Mouse (Mus musculus) ovary, postnatal 14 days (tissue): ENCODE results near the gene Ap2s1.
"Not testable (repeated sequence)": the region's sequence is repeated elsewhere in the genome, so short reads cannot be mapped to it uniquely, and the experiment has no call there.

Experiments used
- DNase-seq: peaks from one replicate; pipeline ENCODE4 v3.0.0; 2022; ENCODE audit warnings: low spot score

Ap2s1 gene

DNA sequence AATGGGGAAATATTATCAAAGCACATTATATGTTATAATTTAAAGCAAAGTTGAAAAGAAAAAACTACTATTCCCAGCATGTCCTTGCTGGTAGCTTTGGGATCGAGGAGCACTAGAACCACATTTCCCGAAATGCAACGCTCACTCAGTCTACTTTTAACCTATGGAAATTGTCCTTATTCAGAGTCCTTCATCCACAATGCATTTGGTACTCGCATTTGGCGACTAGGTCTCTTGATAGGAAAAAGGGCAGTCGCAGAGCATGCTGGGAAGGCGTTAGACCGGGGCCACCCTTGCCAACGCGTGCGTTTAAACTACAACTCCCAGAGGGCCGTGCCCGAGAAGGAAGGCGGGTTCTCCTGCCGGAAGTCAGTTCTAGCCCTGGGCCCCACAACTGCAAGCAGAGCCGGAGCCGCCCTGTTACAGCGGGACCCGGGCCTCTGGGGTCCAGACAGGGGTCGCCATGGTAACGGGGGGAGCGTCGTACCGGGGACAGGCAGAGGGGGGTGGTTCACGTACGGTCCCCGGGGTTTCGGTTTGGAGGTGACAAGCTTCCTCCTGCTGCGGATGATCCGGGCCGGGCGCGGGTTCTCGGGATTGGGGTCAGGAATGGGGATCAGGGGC, at the start of gene Ap2s1:
TSS of gene Ap2s1 (plus strand) at position 338 of the 624 bp plus-strand sequence.
- DNase-seq = peak; percentile 86

DNA sequence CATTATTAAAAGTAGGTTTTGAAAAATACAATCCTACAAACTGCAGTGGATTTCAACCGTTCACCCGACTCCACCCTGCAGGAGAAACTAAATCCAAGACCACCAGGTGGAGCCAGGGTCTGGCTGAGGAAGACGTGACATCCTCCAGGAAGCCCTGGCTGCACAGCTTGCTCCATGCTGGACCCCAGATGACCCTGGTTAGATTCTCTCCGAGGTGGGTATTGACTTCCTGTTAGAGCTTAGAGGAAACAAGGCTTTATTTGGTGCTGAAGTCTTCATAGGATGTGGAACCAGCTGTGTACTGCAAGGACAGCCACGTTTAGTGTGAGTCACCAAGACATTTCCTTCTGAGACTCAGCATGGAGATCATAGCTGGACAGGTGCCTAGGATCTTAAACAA, 49.0 kb upstream of the Ap2s1 start:
- DNase-seq = no peak

DNA sequence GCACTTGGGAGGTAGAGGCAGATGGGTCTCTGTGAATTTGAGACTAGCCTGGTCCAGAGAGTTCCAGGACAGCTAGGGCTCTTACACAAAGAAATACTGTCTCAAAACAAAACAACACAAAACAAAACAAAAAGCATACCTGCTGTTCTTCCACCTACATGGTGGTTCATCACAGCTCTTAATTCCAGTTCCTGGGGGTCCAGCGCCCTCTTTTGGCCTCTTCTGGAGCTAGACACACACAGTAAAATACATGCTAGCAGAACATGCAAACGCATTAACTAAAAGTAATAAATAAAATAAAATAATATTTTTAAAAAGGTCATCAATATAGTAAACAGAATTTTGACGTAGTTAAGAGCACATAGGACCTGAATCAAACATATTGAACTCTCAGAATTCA, 43.2 kb upstream of the Ap2s1 start:
- peak; percentile 25 for DNase-seq

DNA sequence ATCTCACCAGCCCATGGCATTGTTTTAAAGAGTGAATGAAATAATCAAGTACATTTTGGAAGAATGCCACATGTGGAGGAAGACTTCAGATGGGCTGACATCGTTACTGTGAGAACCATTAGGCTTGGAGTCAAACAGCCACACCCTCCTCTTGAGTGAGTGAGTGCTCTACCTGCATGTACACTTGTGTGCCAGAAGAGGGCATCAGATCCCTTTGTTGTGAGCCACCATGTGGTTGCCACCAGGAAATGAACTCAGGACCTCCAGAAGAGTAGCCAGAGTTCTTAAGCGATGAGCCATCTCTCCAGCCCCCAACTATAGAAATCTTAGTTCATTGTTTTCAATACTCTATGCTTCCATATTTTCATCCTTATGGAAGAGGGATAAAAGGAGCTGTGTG, 39.2 kb upstream of the Ap2s1 start:
- DNase-seq = no peak

DNA sequence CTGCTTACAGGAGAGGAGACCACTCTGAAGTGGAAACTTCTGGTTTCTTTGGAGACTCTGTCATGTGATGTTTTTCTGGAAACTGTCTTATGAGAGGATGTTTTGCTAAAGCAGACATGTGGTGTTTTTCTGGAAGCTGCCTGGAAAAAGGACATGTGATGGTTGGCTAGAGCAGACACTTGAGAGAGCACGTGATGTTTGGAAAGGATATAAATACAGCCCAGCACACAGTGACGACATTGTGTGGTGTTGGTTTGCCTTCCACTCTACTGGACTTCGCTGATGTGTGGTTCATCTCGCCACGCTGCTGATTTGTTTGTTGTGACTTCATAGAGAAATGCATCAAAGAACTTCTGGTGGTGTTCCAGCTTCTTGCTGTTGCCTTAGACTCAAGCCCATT, 37.6 kb upstream of the Ap2s1 start:
- DNase-seq = no peak

DNA sequence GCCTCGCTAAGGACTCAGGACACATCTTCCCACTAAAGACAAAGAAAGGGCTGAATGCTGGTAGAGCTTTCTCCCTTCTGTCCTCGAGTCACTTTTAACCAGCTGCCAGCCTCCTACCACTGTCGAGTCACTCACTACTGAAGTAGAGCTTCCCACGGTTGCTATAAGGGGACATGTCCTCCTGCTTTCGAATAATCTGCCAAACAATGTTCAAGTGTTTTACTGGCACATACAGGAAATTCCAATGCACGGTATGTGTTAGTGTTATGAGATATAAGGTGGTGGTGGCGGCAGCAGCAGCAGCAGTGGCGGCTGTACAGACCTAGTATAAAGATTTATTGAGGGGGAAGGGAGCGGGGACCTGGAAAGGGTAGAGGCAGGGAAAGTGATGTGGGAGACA, 31.8 kb upstream of the Ap2s1 start:
- no peak for DNase-seq

DNA sequence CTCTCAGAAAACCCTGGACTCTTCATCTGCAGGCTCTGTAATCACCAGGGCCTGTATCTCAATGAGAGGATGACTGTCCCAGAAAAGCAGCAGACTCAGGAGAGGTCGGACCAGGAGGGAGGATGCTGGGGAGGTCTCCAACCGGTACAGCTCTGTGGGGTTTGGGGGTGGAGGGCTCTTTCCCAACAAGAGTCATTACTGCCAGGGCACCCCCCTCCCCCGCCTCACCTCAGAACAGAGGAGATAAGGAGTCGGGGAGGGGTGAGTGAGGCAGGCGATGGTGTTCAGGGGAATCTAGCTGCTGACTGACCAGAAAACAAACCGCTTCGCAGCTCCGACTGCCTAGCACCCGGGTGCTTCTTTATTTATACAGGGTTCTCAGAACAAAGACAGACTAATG, 30.0 kb upstream of the Ap2s1 start:
- DNase-seq = no peak

DNA sequence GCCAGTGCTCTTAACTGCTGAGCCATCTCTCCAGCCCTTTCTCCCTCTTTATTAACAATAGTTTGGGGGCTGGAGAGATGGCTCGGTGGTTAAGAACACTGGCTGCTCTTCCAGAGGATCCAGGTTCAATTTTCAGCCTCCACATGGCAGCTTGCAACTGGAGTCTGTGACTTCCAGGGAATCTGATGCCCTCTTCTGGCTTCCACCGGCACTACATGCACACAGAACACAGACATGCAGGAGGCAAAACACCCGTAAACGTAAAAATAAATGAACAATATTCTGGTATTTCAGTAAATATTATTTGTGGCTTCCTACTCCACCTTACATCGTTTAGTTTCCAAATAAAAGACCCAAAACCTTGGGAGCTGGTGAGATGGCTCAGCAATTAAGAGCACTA, 27.6 kb upstream of the Ap2s1 start:
- no peak for DNase-seq

DNA sequence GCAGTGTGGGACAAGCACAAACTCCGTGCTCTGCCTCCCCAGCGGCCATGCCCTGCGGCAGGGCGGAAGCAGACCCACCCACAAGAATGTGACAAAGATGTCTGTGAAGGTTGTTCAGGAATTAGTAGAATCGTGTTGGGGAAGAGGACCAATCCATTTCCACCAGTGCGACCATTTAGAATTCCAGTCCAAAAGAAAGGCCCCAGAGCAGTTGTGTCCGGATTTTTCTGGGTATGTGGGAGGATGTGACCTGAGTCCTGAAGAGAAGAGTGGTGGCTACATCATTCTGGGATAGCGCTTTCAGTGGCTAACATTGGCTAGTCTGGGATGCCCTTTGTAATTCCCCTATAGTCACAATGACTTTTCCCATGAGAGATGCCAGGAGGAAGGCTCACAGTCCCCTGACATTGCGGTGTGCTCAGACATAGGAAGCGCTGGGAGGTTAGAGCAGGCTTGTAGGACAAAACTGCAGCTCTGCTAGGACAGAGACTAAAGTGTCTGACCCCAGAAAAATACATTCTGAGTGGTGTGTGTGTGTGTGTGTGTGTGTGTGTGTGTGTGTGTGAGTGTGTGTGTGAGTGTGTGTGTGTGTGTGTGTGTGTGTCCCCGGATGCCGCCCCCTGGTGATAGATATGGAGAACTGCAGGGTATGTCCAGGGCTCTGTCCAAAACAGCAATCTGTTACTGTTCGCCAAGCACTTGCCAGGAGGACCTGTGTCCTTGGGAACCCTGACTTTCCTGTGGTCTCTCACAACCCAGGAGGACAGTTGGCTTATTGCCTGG, 25.4 kb upstream of the Ap2s1 start:
- no peak for DNase-seq

DNA sequence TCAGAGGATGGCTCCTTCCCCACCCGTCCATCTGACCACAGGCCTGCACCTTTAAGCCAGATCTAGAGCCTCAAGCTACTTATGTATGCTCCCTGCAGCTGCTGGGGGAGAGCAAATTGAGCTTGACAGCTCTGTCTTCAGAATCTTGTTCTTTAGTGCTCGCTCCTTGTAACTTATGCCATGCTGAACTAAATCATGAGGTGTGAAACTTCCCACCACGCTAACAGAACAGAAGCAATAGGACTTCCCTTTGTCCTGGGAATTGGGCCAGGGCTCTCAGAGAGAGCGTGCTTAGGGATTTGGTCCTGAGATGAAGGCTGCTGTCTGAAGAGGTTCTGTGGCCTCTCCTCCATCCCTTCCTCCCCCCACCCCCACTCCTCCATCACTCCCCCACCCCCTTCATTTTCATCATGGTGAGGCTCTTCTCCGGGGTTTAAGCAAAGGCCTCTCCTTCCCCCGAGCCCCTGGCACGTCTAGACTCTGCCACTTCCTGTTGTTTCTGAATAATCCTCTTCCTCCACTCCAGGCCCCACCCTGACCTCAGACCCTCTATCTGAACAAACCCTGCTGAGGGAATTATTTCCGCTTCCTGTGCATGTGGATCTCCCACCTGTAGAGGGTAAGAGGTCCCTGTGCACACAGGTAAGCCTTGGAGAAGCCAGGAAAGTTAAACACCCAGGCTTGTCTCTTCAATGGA, 21.6 kb upstream of the Ap2s1 start:
- DNase-seq = not testable (repeated sequence)

DNA sequence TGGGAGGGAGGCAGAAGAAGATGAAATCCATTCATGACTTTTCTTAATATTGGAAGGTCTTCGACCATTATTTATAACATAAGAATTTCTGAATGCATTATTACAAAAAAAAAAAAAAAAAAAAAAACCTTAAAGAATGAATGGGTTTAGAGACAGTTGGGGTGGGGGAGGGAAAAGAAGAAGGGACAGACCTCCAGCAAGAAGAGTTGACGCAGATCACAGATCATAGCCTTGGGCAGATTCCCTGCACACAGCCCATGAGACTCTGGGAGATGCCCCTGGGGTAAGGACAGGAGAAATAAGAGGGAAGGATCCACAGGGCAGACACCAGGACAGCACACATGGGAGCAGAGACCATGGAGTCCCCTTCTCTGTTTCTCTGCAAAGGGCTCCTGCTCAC, 16.6 kb upstream of the Ap2s1 start, which contains the start of gene Ceacam9:
TSS of gene Ceacam9 (plus strand) at position 301 of the 400 bp plus-strand sequence.
- DNase-seq = no peak

DNA sequence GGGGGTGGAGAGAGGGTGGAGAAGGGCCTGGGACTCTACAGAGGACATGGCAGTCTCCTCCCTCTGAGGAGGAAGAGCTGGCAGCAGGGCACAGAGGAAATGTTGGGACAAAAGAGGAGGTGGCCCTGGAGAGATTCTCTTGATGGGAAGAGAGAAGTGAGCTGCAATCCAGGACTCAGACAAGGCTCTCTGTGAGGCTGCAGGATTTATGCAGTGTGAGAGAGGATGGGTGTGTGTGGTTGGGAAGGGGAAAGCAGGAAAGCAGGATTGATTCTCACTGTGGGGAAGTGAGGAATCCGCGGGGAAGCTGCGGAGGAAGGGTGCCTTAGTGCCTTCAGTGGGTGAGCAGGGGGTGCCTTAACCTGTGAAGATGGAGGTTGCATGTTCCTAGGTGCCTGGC, 15.7 kb upstream of the Ap2s1 start:
- DNase-seq = not testable (repeated sequence)

DNA sequence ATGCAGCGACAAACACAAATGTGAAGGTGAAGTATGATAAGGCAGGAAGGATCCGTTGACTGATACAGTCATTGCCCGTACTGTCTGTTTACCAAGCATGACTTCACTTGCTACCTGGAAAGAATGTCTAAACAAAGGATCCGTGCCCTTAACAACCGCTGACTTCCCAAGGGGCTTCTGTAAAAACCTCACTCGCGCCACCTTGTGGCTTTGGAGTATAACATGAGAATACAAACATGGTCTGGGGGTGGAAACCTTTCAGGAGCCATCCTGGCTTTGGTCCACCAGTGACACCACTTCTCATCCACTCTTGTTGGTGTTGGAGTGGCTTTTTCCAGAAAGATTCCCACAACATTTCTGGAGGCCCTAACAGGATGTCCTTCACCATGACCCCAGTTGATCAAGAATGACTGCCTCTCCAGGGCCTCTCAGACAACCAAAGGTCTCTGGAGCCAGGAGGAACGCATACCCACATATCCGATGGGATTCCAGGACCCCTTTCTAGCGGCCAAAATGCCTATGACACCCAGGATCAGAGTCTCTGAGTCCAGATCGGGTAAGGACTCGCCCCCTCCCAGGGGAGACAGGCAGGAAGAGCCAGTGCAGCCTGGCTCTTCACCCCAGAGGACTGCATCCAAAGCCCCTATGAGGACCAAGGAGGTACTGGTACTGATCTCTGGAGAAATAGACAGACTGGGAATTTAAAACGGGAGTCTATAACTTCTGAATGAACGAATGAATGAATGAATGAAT, 9.4 kb upstream of the Ap2s1 start:
- peak; percentile 69 for DNase-seq

DNA sequence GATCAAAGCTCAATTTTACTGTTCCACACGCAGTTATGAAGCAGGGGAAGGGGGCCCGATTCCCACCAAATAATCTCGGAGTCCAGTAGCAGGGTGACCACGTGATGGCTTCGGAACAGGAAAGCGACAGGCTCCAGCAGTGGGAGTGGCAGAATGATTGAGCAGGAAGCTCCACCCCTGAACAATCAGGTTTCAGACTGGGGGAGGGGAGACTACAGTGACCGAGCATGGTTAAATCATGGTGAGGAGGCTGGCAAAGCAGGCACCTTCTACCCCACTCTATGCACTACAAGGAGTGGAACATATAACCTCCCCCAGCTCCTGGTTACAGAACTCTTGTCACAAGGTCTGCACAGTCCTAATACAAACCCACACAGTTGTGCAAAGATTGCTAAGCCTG, 8.6 kb upstream of the Ap2s1 start:
- not testable (repeated sequence) for DNase-seq

DNA sequence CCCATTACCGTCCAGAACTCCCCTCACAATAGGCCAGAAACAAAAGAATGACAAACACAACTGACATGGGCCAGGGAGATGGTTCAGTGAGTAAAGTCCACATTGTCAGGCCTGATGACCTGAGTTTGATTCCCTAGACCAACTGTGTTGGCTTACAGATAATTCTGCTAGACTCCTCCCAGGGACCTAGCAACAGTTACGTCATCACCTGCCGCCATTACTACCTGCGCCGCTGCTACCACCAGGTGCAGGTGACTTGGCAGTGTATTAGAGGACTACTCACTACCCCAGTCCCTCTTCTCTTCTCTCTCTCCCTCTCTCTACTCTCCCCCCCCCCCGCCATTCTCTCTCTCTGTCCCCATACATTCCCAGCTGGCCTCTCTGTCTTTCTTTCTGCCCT, 7.4 kb upstream of the Ap2s1 start:
- DNase-seq = no peak

DNA sequence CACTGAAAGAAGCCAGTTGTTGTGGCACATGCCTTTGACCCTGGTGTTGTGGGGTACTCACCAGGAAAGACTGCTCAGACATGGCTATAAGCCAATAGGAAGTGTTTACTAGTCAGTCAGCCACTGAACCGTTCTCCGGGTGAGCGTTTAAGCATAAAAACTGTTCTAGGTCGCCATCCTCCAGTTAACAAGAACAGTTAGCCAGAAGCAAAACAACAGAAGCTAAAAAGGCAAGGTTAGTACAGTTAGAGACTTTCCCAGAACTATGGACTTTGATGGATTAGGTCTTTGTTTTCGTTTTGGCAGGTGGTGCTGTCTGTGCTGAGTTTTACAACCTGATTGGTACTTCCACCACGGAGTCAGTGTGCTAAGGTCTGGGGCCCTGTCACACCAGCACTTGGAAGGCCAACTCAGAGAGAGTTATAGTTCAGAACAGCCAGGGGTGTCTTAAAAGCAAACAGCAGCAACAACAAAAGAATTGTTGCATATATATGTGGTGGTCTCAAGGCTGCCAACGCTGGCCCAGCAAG, 6.3 kb upstream of the Ap2s1 start:
- DNase-seq = no peak

DNA sequence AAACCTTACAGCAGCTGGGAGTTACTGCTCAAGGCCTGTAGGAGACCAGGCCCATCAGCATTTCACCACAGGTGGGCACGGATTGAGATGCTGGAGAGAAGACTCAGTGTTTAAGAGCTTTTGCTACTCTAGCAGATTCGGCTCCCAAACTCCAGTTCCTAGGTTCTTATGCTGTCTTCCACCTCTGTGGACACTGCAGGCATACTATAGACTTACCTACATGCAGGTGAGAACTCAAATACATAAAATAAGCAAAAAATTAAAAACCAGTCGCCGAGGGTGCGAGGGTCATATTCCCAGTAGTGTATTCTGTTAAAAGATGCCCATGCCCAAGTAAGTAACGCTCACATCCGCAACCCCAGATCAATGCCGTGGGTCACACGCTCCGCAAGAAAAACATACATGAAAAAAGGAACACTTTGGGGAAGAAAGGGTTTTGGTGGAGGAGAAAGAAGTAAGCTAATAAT, 571 bp upstream of the Ap2s1 start:
- DNase-seq = no peak

DNA sequence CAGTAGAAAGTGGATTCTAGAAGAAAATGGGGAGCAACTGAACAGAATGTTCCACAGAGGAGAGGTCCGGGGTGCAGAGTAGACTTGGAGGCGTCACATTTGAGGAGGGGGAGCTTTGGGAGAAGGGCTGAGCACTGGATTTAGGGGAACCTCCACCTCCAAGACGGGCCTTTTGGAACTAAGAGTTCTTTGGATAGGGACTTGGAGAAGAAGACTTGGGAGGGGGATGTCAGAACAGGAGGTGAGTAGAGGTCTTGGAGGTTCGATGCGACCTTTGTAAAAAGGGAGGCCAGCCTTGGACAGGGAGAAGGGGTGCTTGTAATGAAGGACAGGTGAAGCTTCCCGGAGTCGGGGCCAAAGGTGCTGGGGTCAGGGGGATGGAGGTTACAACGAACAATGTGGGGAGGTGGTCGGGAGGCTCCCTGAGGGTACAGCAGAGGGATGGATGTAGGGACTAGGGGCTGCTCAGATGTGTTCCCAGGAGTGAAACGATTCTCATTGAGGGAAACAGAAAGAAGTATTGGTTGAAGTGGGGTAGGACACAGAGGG, 920 bp downstream of the Ap2s1 start:
- no peak for DNase-seq

DNA sequence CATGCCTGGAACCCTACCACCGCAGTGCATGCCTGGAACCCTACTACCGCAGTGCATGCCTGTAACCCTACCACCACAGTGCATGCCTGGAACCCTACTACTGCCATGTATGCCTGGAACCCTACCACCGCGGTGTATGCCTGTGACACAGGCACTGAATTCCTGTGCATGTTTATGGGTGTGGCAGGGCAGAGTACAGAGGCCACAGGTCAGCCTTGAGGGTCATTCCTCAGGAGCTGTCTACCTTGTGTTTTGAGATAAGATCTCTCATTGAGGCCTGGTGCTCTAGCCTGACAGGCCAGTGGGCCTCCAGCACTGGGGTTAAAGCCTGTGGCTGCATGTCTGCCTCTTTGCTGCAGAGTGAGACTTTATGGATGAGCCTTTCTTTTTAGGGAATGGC, 7.2 kb downstream of the Ap2s1 start:
- DNase-seq = no peak

DNA sequence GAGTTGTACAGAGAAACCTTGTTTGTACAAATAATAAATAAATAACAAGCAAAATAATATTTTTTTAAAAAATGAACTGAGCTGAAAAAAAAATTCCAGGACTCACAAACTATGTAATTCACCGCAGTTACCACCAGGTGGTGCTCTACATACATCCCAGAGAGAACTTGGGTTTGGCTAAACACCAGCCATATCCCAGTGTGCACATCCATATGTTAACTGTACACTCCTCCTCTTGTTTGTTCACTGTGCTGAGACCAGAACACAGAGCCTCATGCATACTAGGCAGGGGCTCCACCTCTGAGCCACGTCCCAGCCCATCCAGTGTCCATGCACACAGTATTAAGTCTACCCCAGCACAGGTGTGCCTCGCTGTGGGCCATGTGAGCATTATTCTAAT, 7.9 kb downstream of the Ap2s1 start:
- no peak for DNase-seq

DNA sequence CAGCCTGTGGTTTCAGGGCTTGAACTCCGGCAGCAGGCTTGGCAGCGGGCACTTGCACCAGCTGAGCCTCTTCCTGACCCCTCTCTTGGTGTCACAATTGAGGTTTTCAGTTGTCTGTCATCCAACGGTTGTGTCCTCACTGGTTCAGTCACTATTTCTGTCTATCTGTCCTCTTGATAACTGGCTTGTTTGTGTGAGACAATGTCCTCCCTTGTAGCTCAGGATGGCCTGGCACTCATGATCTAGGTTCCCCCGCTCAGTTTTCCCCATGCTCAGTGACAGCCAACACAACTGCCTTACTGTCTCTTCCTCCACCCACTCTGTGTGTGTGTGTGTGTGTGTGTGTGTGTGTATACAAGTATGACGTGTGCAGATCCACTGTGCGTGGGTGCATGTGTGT, 9.4 kb downstream of the Ap2s1 start:
- no peak for DNase-seq

DNA sequence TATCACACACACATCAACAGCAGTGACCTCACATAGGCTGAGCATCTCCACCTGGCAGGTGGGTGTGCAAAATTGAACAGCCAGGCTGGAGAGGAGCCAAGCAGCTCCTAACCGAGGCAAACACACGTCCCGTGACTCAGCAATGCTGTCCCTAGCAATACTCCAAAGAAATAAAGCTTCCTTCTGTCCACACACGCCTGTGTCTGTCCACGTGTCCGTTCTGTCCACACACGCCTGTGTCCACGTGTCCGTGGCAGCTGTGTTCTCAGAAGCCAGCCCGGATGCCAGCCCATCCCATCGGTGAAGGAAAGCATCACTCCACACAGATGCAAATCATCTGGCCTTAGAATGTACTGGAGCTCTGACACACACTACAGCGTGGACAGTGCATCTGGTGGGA, 13.8 kb downstream of the Ap2s1 start:
- DNase-seq = no peak
